Mouse (Mus musculus) embryo, embryonic 10 days (tissue): ENCODE data around the gene Mpped1.
A peak's percentile ranks its signal among the peaks of the same experiment; 100 is the strongest.

Source experiments
- DNase-seq: peaks from one replicate; pipeline ENCODE4 v3.0.0-alpha.2; 2015; ENCODE audit warnings: low spot score

Mpped1 gene

DNA sequence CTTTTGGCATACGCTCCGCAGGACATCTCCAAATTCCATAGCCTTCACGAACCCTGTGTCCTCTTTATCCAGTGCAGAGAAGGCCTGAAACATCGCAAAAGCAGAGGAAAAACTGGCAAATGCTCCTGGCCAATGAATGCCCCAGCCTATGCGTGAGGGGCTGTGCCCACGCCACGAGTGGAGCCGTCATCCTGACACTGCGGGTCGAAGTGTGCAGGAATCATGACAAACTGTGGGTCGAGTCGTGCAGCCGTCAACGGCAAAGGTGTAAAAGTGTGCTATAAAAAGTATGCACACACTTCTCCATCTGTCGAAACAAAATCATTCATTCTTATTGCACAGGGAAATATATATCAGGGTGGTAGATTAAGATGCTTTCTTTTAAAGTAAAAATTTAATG is 113.6 kb downstream of the Mpped1 start:
- no peak for DNase-seq

DNA sequence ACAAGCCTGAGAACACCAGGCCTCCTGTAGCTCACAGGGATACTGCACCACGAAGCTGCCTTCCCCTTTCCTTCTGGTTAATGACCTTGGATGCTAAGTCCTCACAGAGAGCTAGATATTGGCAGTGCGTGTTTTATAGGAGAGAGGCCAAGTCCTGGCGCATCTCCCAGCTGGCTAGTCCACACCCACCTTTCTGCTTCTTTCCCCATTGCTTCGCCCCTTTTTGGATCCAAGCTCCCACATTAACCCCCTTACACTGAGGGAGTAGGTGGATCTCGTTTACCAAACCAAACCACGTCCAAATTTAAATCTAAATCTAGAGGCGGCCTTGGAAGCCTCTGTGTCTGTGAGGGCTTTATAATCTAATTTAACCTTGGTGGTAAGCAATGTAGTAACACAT is 115.0 kb downstream of the Mpped1 start:
- DNase-seq: no peak

- no peak for DNase-seq
These were observed 116.7 kb downstream of the Mpped1 start for GRCm38 (mm10) chr15:83896011-83896410.

DNA sequence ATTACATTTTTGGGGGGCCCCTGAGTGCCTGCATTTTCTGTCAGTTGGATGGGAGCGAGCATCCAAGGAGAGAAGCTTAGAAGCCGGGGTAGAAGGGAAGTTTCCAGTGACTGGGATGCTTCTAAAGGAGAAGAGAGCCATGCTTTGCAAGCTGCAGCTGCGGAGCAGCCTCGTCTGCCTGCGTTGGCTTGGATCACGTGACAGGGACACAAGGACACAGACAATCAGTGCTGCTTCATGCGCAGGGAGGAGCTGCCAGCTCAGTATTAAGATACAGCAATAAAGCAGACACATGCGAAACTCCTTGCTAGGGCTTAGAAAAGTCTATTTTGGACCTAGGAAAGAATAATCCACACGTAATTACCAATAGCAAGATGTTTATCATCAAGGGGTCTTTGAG is 118.0 kb downstream of the Mpped1 start:
- DNase-seq: peak; percentile 20

DNA sequence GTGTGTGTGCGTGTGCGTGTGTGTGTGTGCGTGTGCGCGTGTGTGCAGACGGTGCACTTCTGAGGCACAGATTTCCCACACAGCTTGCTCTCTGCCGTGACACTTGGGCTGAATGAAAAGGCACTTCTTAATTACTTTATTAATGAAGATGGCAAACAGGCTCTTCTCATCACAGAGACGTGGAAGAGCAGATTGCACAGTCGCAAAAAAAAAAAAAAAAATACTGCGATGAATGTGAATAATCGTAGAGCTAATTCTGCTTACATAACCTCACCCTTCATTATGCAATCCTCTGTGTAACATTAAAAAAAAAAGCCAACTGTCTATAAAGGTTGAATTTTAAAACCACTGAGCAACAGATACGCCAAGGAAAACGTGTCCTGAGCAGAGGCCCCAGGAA is 127.2 kb downstream of the Mpped1 start:
- no peak for DNase-seq
